Mouse (Mus musculus) embryo, embryonic 11.5 days (tissue): ENCODE results near the gene Cenpm.
"Not testable (repeated sequence)": the region's sequence is repeated elsewhere in the genome, so short reads cannot be mapped to it uniquely, and the experiment has no call there.

Experiments
- DNase-seq: peaks from one replicate; pipeline ENCODE4 v3.0.0-alpha.2; 2012; ENCODE audit warnings: low read depth, low spot score

Gene Cenpm

DNA sequence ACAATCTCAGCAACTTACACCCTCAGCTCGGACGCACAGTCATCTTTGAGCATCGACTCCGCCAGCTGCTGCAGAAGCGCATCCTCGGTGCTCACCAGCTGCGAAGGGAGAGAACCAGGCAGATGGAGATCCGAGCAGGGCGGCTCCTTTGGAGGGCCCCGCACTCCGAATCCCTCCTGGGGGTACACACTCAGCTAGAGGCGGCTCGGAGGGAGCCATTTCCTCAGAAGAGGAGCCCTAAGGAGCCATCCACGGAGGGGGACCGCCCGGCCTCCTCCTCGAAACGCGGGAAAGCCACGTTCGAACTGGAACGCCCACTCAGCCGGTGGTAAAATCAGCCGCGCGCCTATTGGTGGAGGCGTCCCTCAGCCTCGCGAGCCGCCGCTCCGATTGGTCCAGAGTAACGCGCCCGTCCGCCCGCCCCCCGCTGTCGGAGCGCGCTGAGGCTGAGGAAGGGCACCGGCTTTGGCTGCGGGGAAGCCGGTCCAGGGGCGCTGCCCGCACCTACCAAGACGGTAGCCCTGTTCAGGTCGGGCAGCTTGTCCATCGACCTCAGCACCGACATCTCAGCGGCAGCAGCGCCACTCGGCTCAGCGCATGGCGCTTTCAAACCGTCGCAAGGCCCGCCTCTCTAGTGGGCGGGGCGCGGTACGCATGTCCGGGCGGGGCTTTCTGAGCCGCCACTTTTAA lies at the start of gene Cenpm:
Cenpm (minus strand) TSS at position 634 of the 690 bp plus-strand sequence.
- peak; percentile 84 for DNase-seq

DNA sequence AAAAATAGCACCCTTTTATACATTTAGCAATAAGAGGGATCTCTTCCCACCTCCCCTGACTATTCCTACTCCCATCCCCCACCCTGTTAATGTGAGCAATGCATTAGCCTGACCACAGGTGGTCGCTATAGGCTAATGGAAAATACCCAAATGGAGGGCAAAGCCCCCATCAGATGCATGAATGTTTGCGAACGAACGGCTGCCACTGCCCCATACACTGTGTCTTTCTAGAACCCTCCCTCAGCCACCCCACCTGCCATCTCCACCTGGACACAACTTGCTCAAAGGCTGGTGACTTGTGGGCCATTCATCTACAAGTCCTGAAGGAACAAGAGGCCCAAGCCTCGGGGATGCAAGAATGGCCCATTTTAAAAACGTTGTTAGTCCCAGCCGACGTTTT lies 49.5 kb upstream of the Cenpm start:
- DNase-seq: peak; percentile 8

DNA sequence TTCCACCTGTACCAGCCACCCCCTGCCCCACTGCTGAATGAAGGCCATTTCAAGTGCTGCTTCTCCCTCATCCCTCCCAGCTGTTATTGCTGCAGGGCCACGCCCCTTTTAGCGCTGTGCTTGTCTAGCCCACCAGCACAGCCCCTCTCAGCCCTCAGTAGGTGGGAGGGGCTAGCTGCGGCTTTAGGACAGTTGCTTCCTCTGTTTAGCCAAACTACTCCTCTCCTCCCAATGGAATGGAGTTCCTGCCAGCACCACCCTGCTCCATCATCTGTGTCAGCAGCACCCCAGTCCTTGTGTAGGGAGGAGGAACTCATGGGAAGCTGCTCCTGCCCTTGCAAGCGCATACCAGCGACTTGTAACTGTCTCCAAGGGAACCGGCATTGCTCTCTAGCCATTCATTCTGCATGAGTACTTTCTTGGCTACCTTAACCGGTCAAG lies 48.7 kb upstream of the Cenpm start:
- peak; percentile 36 for DNase-seq

DNA sequence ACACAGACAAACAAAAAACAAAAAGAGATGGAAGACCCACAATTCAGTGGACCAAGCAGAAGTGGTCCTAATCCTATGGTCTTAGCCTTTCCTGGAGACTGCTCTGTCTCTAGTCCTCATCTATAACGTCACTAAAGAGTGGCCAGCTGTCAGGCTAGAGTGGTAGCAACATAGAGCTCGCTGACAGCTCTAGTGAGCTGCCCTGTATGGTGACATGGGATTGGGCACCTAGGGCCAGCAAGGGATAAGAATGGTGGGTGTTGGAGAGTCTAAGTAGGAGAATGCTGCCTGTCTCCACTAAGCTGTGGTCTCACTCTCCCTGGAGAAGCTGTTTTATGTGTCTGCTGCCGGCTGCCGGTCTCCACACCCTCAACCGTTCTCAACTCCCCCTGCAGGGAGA lies 48.3 kb upstream of the Cenpm start:
- DNase-seq: no peak

DNA sequence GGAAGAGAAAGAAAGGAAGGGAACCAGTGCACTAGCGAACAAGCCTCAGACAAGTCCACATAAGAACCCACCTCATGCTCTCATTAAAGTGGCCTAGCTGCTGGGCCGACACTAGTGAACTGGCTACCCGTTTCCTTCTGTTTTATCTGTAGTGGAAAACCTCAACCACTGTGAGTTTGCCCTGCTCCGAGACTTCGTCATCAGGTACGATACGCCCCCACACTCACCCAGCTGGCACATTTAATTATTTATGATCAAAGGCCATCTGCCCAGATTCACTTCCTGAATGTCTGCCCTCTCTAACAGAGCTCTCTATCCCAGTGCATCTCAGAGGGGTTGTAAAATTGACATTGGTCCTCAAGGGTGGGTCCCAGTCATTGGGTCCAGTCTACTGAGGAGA lies 45.7 kb upstream of the Cenpm start:
- DNase-seq: no peak

DNA sequence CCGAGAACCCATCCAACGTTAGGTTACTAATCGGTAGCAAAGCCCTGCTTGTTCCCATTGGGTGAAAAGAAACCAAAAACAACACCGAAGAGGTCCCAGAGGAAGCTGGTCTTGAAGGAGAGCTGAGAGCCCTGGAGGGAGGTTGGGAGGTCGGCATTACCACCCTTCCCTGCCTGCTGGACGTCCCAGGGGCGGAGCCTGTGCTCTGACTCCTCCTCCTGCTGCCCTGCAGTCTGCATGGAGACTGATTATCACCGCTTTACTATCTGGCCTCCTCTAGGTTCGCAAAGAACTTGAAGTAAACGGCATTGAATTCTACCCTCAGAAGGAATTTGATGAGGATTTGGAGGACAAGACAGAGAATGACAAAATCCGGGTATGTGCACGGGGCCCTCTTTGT lies 41.6 kb upstream of the Cenpm start:
- no peak for DNase-seq

DNA sequence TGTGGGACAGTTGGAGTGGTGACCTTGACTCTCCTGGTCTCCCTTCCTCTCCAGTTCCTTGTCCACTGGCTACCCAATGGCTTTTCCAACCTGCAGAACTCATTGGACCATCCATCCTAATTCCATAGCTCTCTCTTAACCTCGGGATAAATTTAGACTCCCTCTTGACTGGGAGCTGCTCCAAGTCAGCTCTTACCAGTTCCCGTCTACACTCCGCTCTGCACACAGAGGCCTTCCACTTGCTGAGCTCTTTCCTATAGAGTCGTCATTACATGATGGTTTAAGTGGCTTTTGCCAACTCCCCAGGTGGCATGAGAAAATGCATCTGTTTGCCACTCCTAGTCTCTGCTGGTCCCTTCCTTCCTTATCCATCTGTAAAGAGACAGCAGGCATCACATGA lies 36.1 kb upstream of the Cenpm start:
- DNase-seq: no peak

DNA sequence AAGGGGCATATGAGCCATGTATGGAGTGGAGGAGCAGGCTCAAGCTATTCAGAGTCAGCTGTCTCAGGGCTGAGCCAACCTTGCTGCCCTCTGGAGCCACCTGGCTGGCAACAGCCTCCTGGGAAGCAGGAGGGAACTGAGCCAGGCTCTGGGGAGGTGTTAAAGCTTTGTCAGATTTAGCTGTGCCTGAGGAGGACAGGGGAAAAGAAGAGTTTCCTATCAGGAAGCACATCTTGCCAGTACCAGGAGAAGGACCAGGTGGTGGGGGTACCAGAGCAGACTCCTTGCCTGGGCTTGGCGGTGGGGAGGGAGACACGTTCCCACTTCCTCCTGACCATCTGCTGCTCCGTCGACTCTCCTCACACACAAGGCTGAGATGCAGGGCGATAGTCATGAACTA lies 33.0 kb upstream of the Cenpm start:
- no peak for DNase-seq

DNA sequence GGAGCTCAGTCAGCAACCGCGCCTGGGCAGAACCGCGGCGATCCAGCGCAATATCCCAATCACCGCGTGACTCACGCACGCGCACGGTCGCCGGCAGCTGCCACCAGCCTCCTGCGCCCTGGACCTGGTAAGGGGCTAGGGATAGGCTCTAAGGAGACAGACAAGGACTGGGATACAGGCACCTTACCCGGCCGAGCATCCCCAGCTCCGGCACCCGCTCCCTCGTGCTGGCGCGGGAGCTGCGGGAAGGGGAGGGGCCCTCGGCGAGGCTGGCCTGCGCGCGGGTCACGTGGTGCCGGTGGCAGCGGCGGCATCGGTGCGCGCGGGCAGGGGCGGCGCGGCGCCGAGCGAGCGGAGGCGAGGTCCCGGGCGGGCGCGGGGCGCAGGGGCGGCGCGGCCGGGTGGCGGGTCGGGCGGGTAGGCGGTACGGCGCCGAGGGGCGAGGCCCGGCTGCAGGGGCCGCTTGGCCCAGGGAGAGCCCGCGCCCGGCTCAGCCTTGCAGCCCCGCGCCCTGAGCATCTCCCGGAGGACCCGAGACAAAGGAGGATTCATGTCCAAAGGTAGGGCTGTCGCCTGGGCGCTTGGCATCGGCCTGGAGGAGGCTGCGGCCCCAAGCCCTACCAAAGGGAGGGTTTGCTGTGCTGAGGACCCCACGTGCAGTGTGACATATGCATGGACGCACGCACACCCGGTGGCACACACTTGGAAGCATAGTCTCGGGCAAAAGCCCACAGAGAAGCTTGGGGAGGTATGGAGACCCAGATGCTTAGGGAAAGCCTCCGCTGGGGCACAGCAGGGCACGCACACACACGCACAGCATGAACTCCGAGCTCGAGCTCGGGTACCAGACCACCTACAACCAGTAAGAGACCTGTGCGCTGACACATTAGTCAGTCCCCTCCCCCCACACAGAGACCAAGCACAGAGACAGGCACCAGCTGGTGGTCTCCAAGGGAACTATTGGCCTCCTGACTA lies 30.7 kb upstream of the Cenpm start:
- DNase-seq: peak; percentile 41

DNA sequence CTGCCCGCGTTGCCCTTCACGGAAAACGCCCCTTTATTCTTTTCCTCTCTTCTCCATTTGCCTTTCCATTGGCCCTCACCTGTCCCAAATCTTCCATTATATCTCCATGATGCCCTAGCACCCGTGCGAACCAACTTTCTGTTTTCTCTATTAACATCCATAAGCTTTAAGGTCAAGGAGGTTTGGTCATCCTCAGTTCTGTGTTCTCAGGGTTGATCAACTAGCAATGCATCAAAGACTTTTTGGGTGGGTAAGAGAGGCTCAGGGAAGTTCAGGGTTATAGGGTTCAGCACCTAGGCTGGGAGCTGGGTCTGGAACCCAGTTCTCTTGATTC lies 30.0 kb upstream of the Cenpm start, which contains the start of gene Sept3:
Sept3 (plus strand) TSS at position 301 of the 334 bp plus-strand sequence.
- no peak for DNase-seq

DNA sequence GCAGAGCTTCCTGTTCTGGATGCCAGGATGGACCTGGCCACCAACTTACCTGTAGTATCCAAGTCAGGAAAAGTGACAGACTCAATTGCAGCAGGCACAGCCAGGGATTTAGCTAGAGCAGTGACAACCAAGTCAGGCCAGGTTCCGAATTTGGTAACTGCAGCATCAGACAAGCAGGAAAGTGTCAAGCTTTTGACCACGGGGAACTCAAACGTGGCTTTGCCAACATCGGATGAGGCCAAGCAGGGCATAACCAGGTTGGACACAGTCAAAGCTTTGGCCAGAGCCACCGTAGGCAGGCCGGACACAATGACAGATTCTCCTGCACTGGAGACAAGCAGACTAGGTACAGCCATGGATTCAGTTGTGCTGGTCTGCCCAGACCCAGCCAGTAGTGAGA lies 27.7 kb upstream of the Cenpm start:
- no peak for DNase-seq

DNA sequence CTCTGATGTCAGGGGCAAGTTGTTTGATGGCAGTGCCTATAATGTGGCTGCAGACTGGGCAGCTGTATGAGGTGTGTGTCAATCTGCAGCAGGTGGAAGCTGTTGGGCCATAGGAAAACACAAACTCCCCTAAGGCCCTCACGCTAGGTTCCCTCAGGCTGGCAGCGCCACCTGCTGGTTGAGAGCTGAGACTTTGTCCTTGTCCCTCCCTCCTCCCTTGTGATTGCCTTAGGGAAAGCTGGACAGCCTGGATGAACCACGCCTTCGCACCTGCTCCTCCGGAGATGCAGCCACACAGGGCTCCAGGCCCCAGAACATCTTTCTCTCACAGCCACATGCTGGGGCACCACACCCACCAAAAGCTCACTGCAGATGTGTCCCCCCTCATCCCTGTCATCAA lies 26.7 kb upstream of the Cenpm start:
- peak; percentile 69 for DNase-seq

DNA sequence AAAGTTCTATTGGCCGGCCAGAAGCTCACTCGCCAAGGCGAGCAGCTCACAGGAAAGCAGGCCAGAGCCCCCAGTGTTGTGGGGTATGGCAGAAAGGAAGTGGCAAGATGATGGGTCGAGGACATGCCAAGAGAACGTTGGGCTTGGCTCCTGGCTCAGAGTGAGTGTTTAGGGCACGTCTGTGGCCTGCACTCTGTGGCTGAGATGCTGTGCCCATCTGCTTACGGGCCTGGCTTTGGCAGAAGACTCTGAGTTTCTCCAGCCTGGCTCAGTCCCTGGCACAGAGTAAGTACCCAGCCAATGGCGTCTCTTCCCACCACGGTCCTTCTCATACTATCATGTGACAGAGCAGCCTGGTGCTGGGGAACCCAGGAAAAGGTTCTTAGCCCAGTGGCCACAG lies 24.2 kb upstream of the Cenpm start:
- no peak for DNase-seq

DNA sequence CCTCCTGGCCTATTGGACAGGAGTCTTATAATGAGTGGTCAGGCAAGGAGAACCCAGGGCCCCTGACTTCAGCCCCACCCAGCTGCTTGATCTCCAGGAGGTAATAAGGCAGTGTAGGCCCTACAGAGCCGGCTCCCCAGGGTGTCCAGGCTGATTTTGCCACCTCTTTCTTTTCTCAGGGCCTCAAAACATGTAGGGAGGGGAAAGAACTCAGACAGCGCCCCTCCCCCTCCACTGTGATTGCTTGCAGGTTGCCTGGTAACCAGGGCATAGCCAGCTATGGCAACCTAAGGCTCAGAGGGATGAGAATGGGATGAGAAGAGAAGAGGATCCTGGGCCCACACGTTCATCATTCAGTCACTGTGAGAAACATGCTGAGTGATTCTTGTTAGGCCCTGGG lies 23.6 kb upstream of the Cenpm start:
- no peak for DNase-seq

DNA sequence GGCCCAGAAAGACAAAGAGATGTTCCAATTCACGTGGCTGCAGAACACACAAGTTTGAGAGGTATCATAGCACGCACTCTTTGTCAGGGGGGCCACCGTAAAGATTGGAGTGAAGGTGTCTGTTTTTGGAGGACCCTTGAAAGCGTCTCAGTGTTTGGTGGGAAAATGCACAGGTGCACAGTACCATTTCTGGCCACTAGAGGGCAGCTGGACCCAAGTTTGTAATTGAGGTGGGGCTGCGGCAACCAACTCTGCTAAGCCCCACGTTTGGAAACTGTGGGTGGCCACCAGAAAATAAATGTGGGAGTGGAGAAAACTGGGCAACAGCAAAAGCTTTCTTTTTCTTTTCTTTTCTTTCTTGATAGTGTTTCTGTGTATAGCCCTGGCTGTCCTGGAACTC lies 21.8 kb upstream of the Cenpm start:
- DNase-seq: peak; percentile 44

DNA sequence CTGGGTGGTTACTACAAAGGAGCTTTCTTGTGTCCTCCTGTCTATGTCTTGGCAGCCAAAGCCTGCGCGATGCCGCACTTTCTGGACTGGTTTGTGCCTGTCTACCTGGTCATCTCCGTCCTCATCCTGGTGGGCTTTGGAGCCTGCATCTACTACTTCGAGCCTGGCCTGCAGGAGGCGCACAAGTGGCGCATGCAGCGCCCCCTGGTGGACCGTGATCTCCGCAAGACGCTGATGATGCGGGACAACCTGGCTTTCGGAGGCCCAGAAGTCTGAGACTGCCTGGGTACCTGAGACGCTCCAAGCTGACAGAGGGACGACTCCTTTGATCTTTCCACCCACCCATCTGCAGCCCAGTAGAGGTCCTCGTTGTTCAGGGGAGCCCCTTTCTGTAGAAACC lies 15.0 kb upstream of the Cenpm start:
- DNase-seq: peak; percentile 56

DNA sequence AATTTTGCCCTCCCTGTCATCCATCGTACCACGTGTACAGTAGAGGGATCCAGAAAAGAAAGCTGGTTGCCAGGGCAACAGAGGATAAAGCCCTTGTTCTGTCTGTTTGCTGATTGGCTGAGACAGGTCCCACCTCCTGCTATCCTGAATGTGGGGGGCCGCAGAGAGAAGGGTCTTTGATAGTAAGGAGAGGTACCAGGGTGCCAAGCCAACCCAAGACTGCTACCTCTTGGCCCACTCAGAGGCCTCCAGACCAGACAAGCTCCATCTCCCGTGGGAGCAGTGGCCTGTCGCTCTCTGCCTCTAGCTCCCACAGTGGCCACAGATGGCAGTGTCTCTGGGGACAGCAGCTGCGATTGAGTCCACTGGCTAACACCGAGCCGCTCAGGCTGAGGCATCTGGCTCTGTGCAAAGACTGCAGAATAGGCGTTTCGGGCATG lies 11.4 kb upstream of the Cenpm start:
- DNase-seq: peak; percentile 27

DNA sequence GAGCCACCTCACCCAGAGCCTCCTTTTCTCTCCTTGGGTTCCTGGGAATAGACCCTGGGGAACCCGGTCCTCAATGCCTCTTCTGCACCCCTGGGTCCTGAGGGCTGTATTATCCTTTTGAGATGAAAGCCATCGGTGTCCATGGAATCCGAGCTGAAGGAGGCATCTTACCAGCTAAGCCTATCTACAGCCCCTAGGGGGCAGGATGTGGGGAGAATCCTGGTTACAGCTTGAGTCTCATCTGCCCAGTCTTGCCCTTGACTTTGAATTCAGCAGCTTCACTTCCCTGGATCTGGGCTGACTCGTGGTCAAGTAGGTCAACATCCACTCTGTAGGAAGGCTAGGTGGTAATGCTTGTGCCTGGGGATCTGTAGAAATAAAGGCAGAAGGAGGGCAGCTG lies 10.7 kb upstream of the Cenpm start:
- no peak for DNase-seq

DNA sequence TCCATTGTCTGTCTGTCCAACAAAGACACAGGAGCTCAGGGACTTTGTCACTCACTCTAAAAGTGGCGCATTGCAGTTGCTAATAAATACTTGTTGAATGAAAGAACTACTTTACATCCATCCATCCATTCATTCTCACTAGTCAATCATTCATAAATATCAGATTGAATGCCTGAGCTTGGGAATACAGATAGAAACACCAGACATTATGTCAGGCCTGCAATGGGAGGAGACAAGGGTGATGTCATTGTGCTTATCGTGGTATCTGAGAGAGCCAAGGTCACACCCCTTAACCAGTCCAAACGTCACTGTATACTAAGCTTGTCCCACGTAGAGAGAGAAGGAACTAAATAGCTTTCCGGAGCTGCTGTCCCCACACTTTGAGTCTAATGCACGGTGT lies 7.5 kb upstream of the Cenpm start, which contains the start of gene 1500009C09Rik:
1500009C09Rik (plus strand) TSS at position 301 of the 400 bp plus-strand sequence.
- DNase-seq: no peak

DNA sequence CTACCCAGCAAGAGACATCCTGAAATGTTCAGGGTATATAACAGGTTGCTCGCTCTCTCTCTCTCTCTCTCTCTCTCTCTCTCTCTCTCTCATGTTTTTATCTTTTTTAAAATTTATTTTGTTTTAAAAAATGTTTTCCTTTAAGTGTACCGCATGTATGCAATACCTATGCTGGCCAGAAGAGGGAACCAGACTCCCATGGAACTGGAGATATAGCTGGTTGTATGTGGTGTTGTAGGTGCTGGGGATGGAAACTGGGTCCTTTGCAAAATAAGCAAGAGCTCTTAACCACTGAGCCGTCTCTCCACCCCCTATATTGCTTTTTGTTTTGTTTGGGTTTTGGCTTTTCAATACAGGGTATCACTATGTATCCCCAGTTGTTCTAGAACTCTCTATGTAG lies 7.0 kb upstream of the Cenpm start:
- no peak for DNase-seq

DNA sequence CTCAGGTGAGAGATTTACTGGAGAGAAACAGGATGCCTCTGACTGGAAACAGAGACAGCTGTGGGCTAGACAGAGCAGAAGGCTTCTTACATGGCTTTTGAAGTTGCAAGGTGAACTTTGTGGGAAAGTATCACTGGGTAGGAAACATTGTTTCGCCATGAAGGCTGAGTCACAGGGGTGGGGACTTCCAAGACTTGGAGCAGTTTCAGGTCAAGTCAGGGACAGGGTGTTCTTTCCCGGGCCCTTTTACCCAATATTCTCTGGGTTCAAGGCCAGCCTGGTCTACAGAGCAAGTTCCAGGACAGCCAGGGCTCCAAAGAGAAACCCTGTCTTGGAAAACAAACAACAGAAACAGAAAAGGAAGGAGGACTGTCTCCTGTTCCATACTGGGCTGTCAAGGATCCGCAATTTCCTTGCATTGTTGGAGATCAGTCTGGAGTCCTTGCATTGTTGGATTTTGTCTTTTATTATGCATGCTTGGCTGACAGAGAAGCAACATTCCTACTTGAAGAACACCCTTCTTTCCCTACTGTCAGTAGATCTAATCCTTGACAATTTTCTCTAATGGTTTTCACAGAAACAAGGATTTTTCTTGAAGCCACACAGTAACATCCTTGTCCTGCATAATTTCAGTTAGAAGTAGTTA lies 2.7 kb upstream of the Cenpm start:
- DNase-seq: no peak

DNA sequence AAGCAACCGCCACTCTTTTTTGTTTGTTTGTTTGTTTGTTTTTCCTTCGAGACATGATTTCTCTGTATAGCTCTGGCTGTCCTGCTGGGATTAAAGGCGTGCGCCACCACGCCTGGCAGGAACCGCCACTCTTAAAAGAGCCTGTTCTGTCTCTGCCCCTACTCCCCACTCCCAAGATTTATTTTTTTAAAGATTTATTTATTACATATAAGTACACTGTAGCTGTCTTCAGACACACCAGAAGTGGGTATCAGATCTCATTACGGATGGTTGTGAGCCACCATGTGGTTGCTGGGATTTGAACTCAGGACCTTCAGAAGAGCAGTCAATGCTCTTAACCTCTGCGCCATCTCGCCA lies 235 bp upstream of the Cenpm start:
- not testable (repeated sequence) for DNase-seq
